In the genomic region with DNA sequence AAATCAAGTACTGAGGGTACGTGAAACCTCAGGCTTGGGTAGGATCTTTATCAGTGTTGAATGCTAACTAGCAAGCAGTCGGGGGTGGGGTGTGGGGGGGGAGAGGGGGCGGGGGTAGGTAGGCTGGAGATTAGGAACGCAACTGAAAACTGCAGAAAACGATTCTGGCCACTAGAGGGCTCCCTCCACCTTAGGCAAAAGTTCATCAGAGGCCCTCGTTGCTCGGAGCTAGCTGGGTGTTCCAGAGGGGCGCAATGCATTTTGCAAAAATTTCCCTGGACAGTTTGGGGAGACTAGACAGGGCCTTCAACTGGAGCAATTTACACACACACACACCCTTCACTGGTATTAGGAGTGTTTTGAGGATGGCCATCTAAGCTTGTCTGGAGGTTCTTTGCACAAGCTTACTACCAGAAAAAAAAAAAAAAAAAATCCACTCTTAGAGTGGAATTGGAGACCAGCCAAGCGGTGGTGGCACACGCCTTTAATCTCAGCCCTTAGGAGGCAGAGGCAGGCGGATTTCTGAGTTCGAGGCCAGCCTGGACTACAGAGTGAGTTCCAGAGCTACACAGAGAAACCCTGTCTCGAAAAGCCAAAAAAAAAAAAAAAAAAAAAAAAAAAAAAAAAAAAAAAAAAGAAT, we compare ENCODE assay signal across 8 mouse cellular contexts. TPM values are rescaled to one million over a fixed set of nuclear protein-coding genes. Genes with fewer than 3 reads are reported as not detected.
DNase-seq lines count a peak whose midpoint lies in the region; ATAC-seq and TF ChIP-seq lines count a peak whose summit lies in the region.

No protein-coding gene starts in this region.

- H3K4me3 ChIP-seq in forebrain, embryonic 11.5 days (ENCODE audit: low read depth, low read length) = no peak overlapping the region
- H3K4me3 ChIP-seq in forebrain, embryonic 16.5 days (replicated peaks; ENCODE audit: low read length) = no peak overlapping the region
- no peak overlapping the region for H3K4me3 ChIP-seq in embryonic facial prominence, embryonic 11.5 days (ENCODE audit: low read depth, low read length)
- H3K4me3 ChIP-seq in hindbrain, embryonic 13.5 days = no peak overlapping the region
- H3K4me3 ChIP-seq in midbrain, postnatal 0 days (ENCODE audit: low read depth, low read length) = no peak overlapping the region
- H3K4me3 ChIP-seq in stomach, embryonic 14.5 days (ENCODE audit: low read depth, low read length) = no peak overlapping the region

- no peaks in the 10 kb centered on the region for H3K36me3 ChIP-seq in forebrain, embryonic 11.5 days (ENCODE audit: control insufficient read depth, insufficient read depth, low read length)
- no peaks in the 10 kb centered on the region for H3K36me3 ChIP-seq in forebrain, embryonic 16.5 days (ENCODE audit: control insufficient read depth, insufficient read depth)
- H3K36me3 ChIP-seq in embryonic facial prominence, embryonic 11.5 days (replicated peaks; ENCODE audit: control insufficient read depth, insufficient read depth, low read depth, low read length) = no peaks in the 10 kb centered on the region
- H3K36me3 ChIP-seq in hindbrain, embryonic 13.5 days = no peaks in the 10 kb centered on the region
- H3K36me3 ChIP-seq in midbrain, postnatal 0 days (ENCODE audit: insufficient read depth, low read length) = no peaks in the 10 kb centered on the region
- no peaks in the 10 kb centered on the region for H3K36me3 ChIP-seq in stomach, embryonic 14.5 days (ENCODE audit: control insufficient read depth, insufficient read depth, low read length)

- no peaks in the 10 kb centered on the region; the same call in 1 of the 2 replicates for H3K4me1 ChIP-seq in forebrain, embryonic 11.5 days (replicated peaks; ENCODE audit: control insufficient read depth, insufficient read depth, low read length)
- peaks cover 14% of the 10 kb centered on the region for H3K4me1 ChIP-seq in forebrain, embryonic 16.5 days (replicated peaks; ENCODE audit: control insufficient read depth, insufficient read depth, low read length)
- no peaks in the 10 kb centered on the region for H3K4me1 ChIP-seq in embryonic facial prominence, embryonic 11.5 days (ENCODE audit: control insufficient read depth, insufficient read depth, low read length)
- peaks cover 32% of the 10 kb centered on the region for H3K4me1 ChIP-seq in hindbrain, embryonic 13.5 days (replicated peaks)
- H3K4me1 ChIP-seq in midbrain, postnatal 0 days (ENCODE audit: insufficient read depth, low read length) = no peaks in the 10 kb centered on the region
- peaks cover 12% of the 10 kb centered on the region; the same call in 1 of the 2 replicates for H3K4me1 ChIP-seq in stomach, embryonic 14.5 days (ENCODE audit: control insufficient read depth, insufficient read depth, low read length)

- peak; percentile 91 for DNase-seq in forebrain, embryonic 11.5 days (ENCODE audit: low spot score)
- peak; percentile 82 for DNase-seq in adrenal gland, postnatal 10 days
- peak; percentile 95 for DNase-seq in embryonic facial prominence, embryonic 11.5 days (ENCODE audit: low spot score)
- DNase-seq in left cerebral cortex, adult 9 months (ENCODE audit: low spot score in 2 of 2) = peak; percentile 23 to 82
- peak; percentile 93 for DNase-seq in midbrain, postnatal 0 days (ENCODE audit: low spot score)

- no peak for ATAC-seq in forebrain, embryonic 11.5 days (replicated peaks; ENCODE audit: low FRiP score)
- no peak for ATAC-seq in forebrain, embryonic 16.5 days
- ATAC-seq in embryonic facial prominence, embryonic 11.5 days (replicated peaks; ENCODE audit: insufficient number of reproducible peaks, low FRiP score, low TSS enrichment, low read depth) = no peak
- ATAC-seq in hindbrain, embryonic 13.5 days (ENCODE audit: low FRiP score) = no peak
- ATAC-seq in midbrain, postnatal 0 days (ENCODE audit: low FRiP score) = no peak
- ATAC-seq in stomach, embryonic 14.5 days (ENCODE audit: insufficient number of reproducible peaks, insufficient read depth, low FRiP score, low read depth) = peak; percentile 8; the same call in 1 of the 2 replicates

- WGBS in forebrain, embryonic 11.5 days = 13% methylated on average over 13 of the region's 13 CpGs
- 9% methylated on average over 13 of the region's 13 CpGs for WGBS in forebrain, embryonic 16.5 days
- WGBS in embryonic facial prominence, embryonic 11.5 days = 12% methylated on average over 13 of the region's 13 CpGs
- WGBS in hindbrain, embryonic 13.5 days = 13% methylated on average over 13 of the region's 13 CpGs
- 13% methylated on average over 12 of the region's 13 CpGs for WGBS in midbrain, postnatal 0 days
- 10% methylated on average over 13 of the region's 13 CpGs for WGBS in stomach, embryonic 14.5 days

- no peak overlapping the region for H3K4me2 ChIP-seq in forebrain, embryonic 11.5 days (ENCODE audit: low read depth, low read length, severe bottlenecking)
- H3K4me2 ChIP-seq in forebrain, embryonic 16.5 days (ENCODE audit: low read length) = no peak overlapping the region; the same call in 1 of the 2 replicates
- H3K4me2 ChIP-seq in embryonic facial prominence, embryonic 11.5 days (ENCODE audit: low read depth, low read length) = no peak overlapping the region
- peak overlapping the region; percentile 75; the same call in 1 of the 2 replicates for H3K4me2 ChIP-seq in hindbrain, embryonic 13.5 days
- H3K4me2 ChIP-seq in midbrain, postnatal 0 days (ENCODE audit: low read depth, low read length, poor library complexity, severe bottlenecking) = peak overlapping the region; percentile 68
- no peak overlapping the region for H3K4me2 ChIP-seq in stomach, embryonic 14.5 days (replicated peaks; ENCODE audit: low read depth, low read length)

- no peaks in the 10 kb centered on the region for H3K27me3 ChIP-seq in forebrain, embryonic 11.5 days (ENCODE audit: control insufficient read depth, insufficient read depth, low read length)
- H3K27me3 ChIP-seq in forebrain, embryonic 16.5 days (replicated peaks; ENCODE audit: control insufficient read depth, insufficient read depth, low read length) = no peaks in the 10 kb centered on the region
- H3K27me3 ChIP-seq in embryonic facial prominence, embryonic 11.5 days (ENCODE audit: control insufficient read depth, insufficient read depth, low read length) = peaks cover 26% of the 10 kb centered on the region
- 0 out of 2 replicates have a peak, but pooled peaks cover 6% of the 10 kb centered on the region for H3K27me3 ChIP-seq in hindbrain, embryonic 13.5 days
- H3K27me3 ChIP-seq in midbrain, postnatal 0 days (ENCODE audit: insufficient read depth, low read length) = no peaks in the 10 kb centered on the region
- H3K27me3 ChIP-seq in stomach, embryonic 14.5 days (ENCODE audit: control insufficient read depth, insufficient read depth, low read length) = peaks cover 12% of the 10 kb centered on the region; the same call in 1 of the 2 replicates

- H3K27ac ChIP-seq in forebrain, embryonic 11.5 days (ENCODE audit: low read depth, low read length) = no peak overlapping the region
- H3K27ac ChIP-seq in forebrain, embryonic 16.5 days (ENCODE audit: low read length) = no peak overlapping the region
- no peak overlapping the region for H3K27ac ChIP-seq in embryonic facial prominence, embryonic 11.5 days (replicated peaks; ENCODE audit: low read depth, low read length)
- 0 out of 2 replicates have a peak overlapping the region, but pooled peaks have one; percentile 8 for H3K27ac ChIP-seq in hindbrain, embryonic 13.5 days
- no peak overlapping the region for H3K27ac ChIP-seq in midbrain, postnatal 0 days (ENCODE audit: low read depth, low read length)
- H3K27ac ChIP-seq in stomach, embryonic 14.5 days (ENCODE audit: low read length) = no peak overlapping the region

- no peak overlapping the region for H3K9ac ChIP-seq in forebrain, embryonic 11.5 days (ENCODE audit: low read length)
- H3K9ac ChIP-seq in forebrain, embryonic 16.5 days (replicated peaks; ENCODE audit: low read depth, low read length) = no peak overlapping the region
- H3K9ac ChIP-seq in embryonic facial prominence, embryonic 11.5 days (replicated peaks; ENCODE audit: low read length) = no peak overlapping the region
- H3K9ac ChIP-seq in hindbrain, embryonic 13.5 days = no peak overlapping the region
- H3K9ac ChIP-seq in midbrain, postnatal 0 days (replicated peaks; ENCODE audit: low read length, poor library complexity, severe bottlenecking) = no peak overlapping the region
- no peak overlapping the region for H3K9ac ChIP-seq in stomach, embryonic 14.5 days (replicated peaks; ENCODE audit: low read depth, low read length)

- TF ChIP-seq CTCF in midbrain, postnatal 0 days (IDR thresholded peaks at IDR 0.05) = peak; percentile 82

- no peaks in the 10 kb centered on the region for H3K9me3 ChIP-seq in forebrain, embryonic 11.5 days (ENCODE audit: control insufficient read depth, low read length)
- no peaks in the 10 kb centered on the region for H3K9me3 ChIP-seq in forebrain, embryonic 16.5 days (ENCODE audit: control insufficient read depth, low read length)
- H3K9me3 ChIP-seq in embryonic facial prominence, embryonic 11.5 days (replicated peaks; ENCODE audit: control insufficient read depth, low read length) = no peaks in the 10 kb centered on the region
- no peaks in the 10 kb centered on the region for H3K9me3 ChIP-seq in hindbrain, embryonic 13.5 days
- no peaks in the 10 kb centered on the region for H3K9me3 ChIP-seq in midbrain, postnatal 0 days (ENCODE audit: low read length)
- H3K9me3 ChIP-seq in stomach, embryonic 14.5 days (ENCODE audit: control insufficient read depth, low read depth, low read length) = no peaks in the 10 kb centered on the region

RNA-seq across cellular contexts. Expression of a gene that starts 1.5 kb away (rescaled TPM):
- 91.8 and 97.0 TPM in 2 replicates for polyA plus RNA-seq in forebrain, embryonic 11.5 days (2014; fragmentation: Nextera tagmentation; extraction: Ambion mirVana)
- 274 and 278 TPM in 2 replicates for polyA plus RNA-seq in forebrain, embryonic 16.5 days (2015; fragmentation: Nextera tagmentation; extraction: Ambion mirVana)
- total RNA-seq in adrenal gland, postnatal 10 days (2021) = 1 to 10 TPM; 4.5 to 8.8 TPM
- 17.6 and 22.2 TPM in 2 replicates for polyA plus RNA-seq in embryonic facial prominence, embryonic 11.5 days (2014; fragmentation: Nextera tagmentation; extraction: Ambion mirVana)
- 180 and 199 TPM in 2 replicates for polyA plus RNA-seq in hindbrain, embryonic 13.5 days (2015; fragmentation: Nextera tagmentation; extraction: Ambion mirVana)
- 334 and 374 TPM in 2 replicates for total RNA-seq in midbrain, postnatal 0 days (2014; rRNA removed)
- 232 and 234 TPM in 2 replicates for polyA plus RNA-seq in midbrain, postnatal 0 days (2015; fragmentation: Nextera tagmentation; extraction: Ambion mirVana)
- polyA plus RNA-seq in stomach, embryonic 14.5 days (2014; fragmentation: Nextera tagmentation; extraction: Ambion mirVana) = 10.3 and 11.0 TPM in 2 replicates

RNA-seq across cellular contexts. Expression of a gene that starts 43.3 kb away (rescaled TPM):
- 439 and 447 TPM in 2 replicates for polyA plus RNA-seq in forebrain, embryonic 11.5 days (2014; fragmentation: Nextera tagmentation; extraction: Ambion mirVana)
- 95.3 and 114 TPM in 2 replicates for polyA plus RNA-seq in forebrain, embryonic 16.5 days (2015; fragmentation: Nextera tagmentation; extraction: Ambion mirVana)
- 10 to 100 TPM; 38.0 to 54.0 TPM for total RNA-seq in adrenal gland, postnatal 10 days (2021)
- 435 and 450 TPM in 2 replicates for polyA plus RNA-seq in embryonic facial prominence, embryonic 11.5 days (2014; fragmentation: Nextera tagmentation; extraction: Ambion mirVana)
- polyA plus RNA-seq in hindbrain, embryonic 13.5 days (2015; fragmentation: Nextera tagmentation; extraction: Ambion mirVana) = 61.6 and 69.1 TPM in 2 replicates
- total RNA-seq in midbrain, postnatal 0 days (2014; rRNA removed) = 8.9 and 9.4 TPM in 2 replicates
- 19.6 and 22.6 TPM in 2 replicates for polyA plus RNA-seq in midbrain, postnatal 0 days (2015; fragmentation: Nextera tagmentation; extraction: Ambion mirVana)
- polyA plus RNA-seq in stomach, embryonic 14.5 days (2014; fragmentation: Nextera tagmentation; extraction: Ambion mirVana) = 264 and 303 TPM in 2 replicates

Comparison
In these comparisons a context has a peak if more than half of its experiments do, and no peak if none do; other contexts are left out.
1. H3K4me2 ChIP-seq: peak in hindbrain, embryonic 13.5 days (single experiment) and midbrain, postnatal 0 days (single experiment); none in forebrain, embryonic 11.5 days (single experiment), forebrain, embryonic 16.5 days (single experiment), embryonic facial prominence, embryonic 11.5 days (single experiment) and stomach, embryonic 14.5 days (single experiment).
2. Peak in every context shown above with its lines, with median percentiles within 50 percentile points of each other: DNase-seq.